Mouse (Mus musculus): ENCODE measurements around the gene Garnl3. TPM values are rescaled to one million over a fixed set of nuclear protein-coding genes. Genes with fewer than 3 reads are reported as not detected.

Gene Garnl3
- under 1 TPM; 0.35 to 0.97 TPM for total RNA-seq (2023)

GRCm38 (mm10) chr2:33131500-33132092 lies at the start of gene Garnl3:
TSS of gene Garnl3 (minus strand) at chr2:33131654.

GRCm38 (mm10) chr2:32981725-32982271 lies 149.7 kb downstream of the Garnl3 start, which contains the start of gene Slc2a8:
TSS of gene Slc2a8 (minus strand) at chr2:32982083.

GRCm38 (mm10) chr2:32961192-32961995 lies 170.1 kb downstream of the Garnl3 start, which contains the start of the genes Rpl12 and Lrsam1:
TSS of gene Rpl12 (plus strand) at chr2:32961559.
TSS of gene Lrsam1 (minus strand) at chr2:32961614.

Other genes with a start within 250 kb of the Garnl3 start
- gene Rpl12, start 170.1 kb downstream of the Garnl3 start, total RNA-seq (2023), result 100 to 1,000 TPM; 152 to 181 TPM
- 10 to 100 TPM; 25.7 to 38.1 TPM for gene Lrsam1, start 170.0 kb downstream of the Garnl3 start, total RNA-seq (2023)
- 1 to 10 TPM; 4.5 to 8.4 TPM for gene Slc2a8, start 149.6 kb downstream of the Garnl3 start, total RNA-seq (2023)
- gene Angptl2, start 84.4 kb upstream of the Garnl3 start, total RNA-seq (2023), result 1 to 10 TPM; 1.1 to 1.9 TPM
- gene Ralgps1, start 239.8 kb upstream of the Garnl3 start, total RNA-seq (2023), result 10 to 100 TPM; 26.2 to 31.4 TPM

All from neutrophil, adult 83 days (primary cell).